Mouse (Mus musculus) lung, embryonic 16.5 days (tissue): ENCODE results near the gene Tigit. TPM values are rescaled to one million over a fixed set of nuclear protein-coding genes. Genes with fewer than 3 reads are reported as not detected.

Experiments
- microRNA counts: library from miRNA; unstranded; fragments of <30 nt; microRNA quantifications from one replicate; lab custom pipeline; 2016
- microRNA-seq: library from miRNA; unstranded; fragments of <30 nt; microRNA quantifications from one replicate; pipeline ENCODE4, GENCODE M21; 2016
- polyA plus RNA-seq: library from polyadenylated mRNA; unstranded; fragments of >200 nt; fragmentation: Nextera tagmentation; extraction: Ambion mirVana; gene quantifications from 2 replicates; pipeline ENCODE4 v1.2.1, GENCODE M21; 2015

The Tigit gene
- polyA plus RNA-seq, 1 experiment from 2014 or later: not detected

MicroRNAs within 50 kb of the gene (microRNA counts, 519-probe panel; counts per million panel counts)
- microRNA mmu-miR-568 (lab: Ali Mortazavi, UCI): not detected

Small RNAs within 50 kb of the gene (microRNA-seq; reads per million reads assigned to microRNA genes)
- gene Mir568: not detected

Other genes starting within 250 kb of the Tigit start
- gene Drd3, start 89.9 kb upstream of the Tigit start, polyA plus RNA-seq: 0.14 TPM in 1 of 2 replicates, not detected in the other
- gene Ccdc191, start 225.7 kb upstream of the Tigit start, polyA plus RNA-seq: 14.8 and 16.6 TPM in 2 replicates